Mouse (Mus musculus) lung, adult 2 months (tissue): Measurements from ENCODE around the gene Wdr74.

Experiments used
- CTCF ChIP-seq: fragments of 200-500 bp; IDR thresholded peaks from 2 replicates; pipeline ENCODE4 v1.5.1; 2011; ENCODE audit warnings: mild to moderate bottlenecking, low read length, control low read depth; ENCODE audit not compliant: insufficient read depth
- POLR2A ChIP-seq: fragments of 200-500 bp; IDR thresholded peaks from 2 replicates; pipeline ENCODE4 v1.6.1; 2011; ENCODE audit warnings: low read depth, mild to moderate bottlenecking, control low read depth, low read length, borderline replicate concordance; ENCODE audit errors: extremely low read depth

DNA sequence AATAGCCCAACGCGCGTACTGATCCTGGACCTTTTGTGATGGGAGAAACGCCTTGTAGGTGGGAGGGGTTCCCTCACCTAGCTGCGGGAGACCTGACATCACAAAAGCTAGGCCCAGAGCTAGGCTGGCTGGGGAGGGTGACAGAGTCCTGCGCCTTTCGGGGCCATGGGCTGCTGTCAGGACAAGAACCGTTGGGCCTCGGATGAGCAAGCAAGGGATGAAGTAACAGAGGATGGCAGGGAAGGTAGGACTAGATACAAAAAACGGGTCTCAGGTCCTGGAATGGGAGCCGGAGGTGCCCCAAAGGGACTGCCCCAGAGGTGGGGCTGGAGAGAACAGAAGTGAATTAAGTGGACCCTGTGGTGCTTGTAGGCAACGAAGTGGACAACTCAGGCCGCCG is 5.0 kb downstream of the Wdr74 start, which contains the start of gene 1700092M07Rik:
- no peak for TF ChIP-seq POLR2A
- no peak for TF ChIP-seq CTCF
